Mouse (Mus musculus): Measurements from ENCODE around the gene Gata1. TPM values are rescaled to one million over a fixed set of nuclear protein-coding genes. Genes with fewer than 3 reads are reported as not detected.

The Gata1 gene
- total and polyA plus RNA-seq, 3 experiments: 128 to 496 (median 385) TPM

GRCm38 (mm10) chrX:7967596-7968201, 10.2 kb downstream of the Gata1 start:
- peaks cover 52% of the 10 kb centered on the region for H3K79me2 ChIP-seq (ENCODE audit: control insufficient read depth, insufficient read depth, low read length, poor library complexity)
- H3K27ac ChIP-seq (ENCODE audit: control insufficient read depth, low read depth, low read length): peak overlapping the region; percentile 98
- no peaks in the 10 kb centered on the region for H3K9me3 ChIP-seq (replicated peaks; ENCODE audit: insufficient read depth, low read length)
- H3K9ac ChIP-seq (ENCODE audit: control insufficient read depth, low read depth, low read length, poor library complexity, severe bottlenecking): peak overlapping the region; percentile 84
- H3K27me3 ChIP-seq (ENCODE audit: control insufficient read depth in 1 of 2, insufficient read depth in 2 of 2, low read length in 2 of 2): no peaks in the 10 kb centered on the region
- peak overlapping the region; percentile 66 to 97 for H3K4me3 ChIP-seq (ENCODE audit: control insufficient read depth in 1 of 2, insufficient read depth in 1 of 2, low read depth in 2 of 2, low read length in 2 of 2)
- H3K4me1 ChIP-seq (ENCODE audit: control insufficient read depth in 1 of 2, insufficient read depth in 2 of 2, low read length in 2 of 2): peaks cover 29 to 53% of the 10 kb centered on the region in 2 experiments
- DNase-seq (ENCODE audit: low read depth, low spot score): peak; percentile 94
- peaks cover 0 to 52% of the 10 kb centered on the region in 2 experiments; a peak in 3 of 4 replicates for H3K36me3 ChIP-seq (ENCODE audit: control insufficient read depth in 1 of 2, insufficient read depth in 2 of 2, low read length in 2 of 2)
- TF ChIP-seq TBP (IDR thresholded peaks at IDR 0.05; ENCODE audit: low read depth, low read length): peak; percentile 85
- TF ChIP-seq CTCF (IDR thresholded peaks at IDR 0.05 in 2 of 3, conservative IDR thresholded peaks at IDR 0.05 in 1 of 3; ENCODE audit: control insufficient read depth in 1 of 3, insufficient read depth in 1 of 3, low read depth in 2 of 3, low read length in 3 of 3, poor library complexity in 1 of 3, severe bottlenecking in 1 of 3): no peak
- TF ChIP-seq POLR2AphosphoS5 (IDR thresholded peaks at IDR 0.05; ENCODE audit: borderline replicate concordance, low read depth, low read length): peak; percentile 66; the same call in 1 of the 2 replicates
- peak in 1 of 2 experiments; percentile 87; a peak in 2 of 4 replicates for TF ChIP-seq POLR2A (IDR thresholded peaks at IDR 0.05; ENCODE audit: control insufficient read depth in 1 of 2, insufficient read depth in 1 of 2, low read depth in 1 of 2, low read length in 2 of 2, poor library complexity in 1 of 2)
- no peak for TF ChIP-seq RCOR1 (IDR thresholded peaks at IDR 0.05; ENCODE audit: low read depth, low read length)
- no peak for TF ChIP-seq NELFE (IDR thresholded peaks at IDR 0.05; ENCODE audit: low read depth, low read length)

- H3K4me3 ChIP-seq (ENCODE audit: control insufficient read depth in 1 of 2, insufficient read depth in 1 of 2, low read depth in 2 of 2, low read length in 2 of 2): peak overlapping the region; percentile 66 to 97
- no peaks in the 10 kb centered on the region for H3K9me3 ChIP-seq (replicated peaks; ENCODE audit: insufficient read depth, low read length)
- peak overlapping the region; percentile 84 for H3K9ac ChIP-seq (ENCODE audit: control insufficient read depth, low read depth, low read length, poor library complexity, severe bottlenecking)
- H3K36me3 ChIP-seq (ENCODE audit: control insufficient read depth in 1 of 2, insufficient read depth in 2 of 2, low read length in 2 of 2): peaks cover 4 to 47% of the 10 kb centered on the region in 2 experiments
- peaks cover 53% of the 10 kb centered on the region for H3K79me2 ChIP-seq (ENCODE audit: control insufficient read depth, insufficient read depth, low read length, poor library complexity)
- peak; percentile 36 for TF ChIP-seq TAL1 (IDR thresholded peaks at IDR 0.05; ENCODE audit: low read length)
- TF ChIP-seq SIN3A (IDR thresholded peaks at IDR 0.05; ENCODE audit: low read length): no peak
- no peak for TF ChIP-seq MAFK (IDR thresholded peaks at IDR 0.05; ENCODE audit: borderline replicate concordance, low read depth, low read length)
- peak in 1 of 2 experiments; percentile 68; a peak in 1 of 4 replicates for TF ChIP-seq POLR2A (IDR thresholded peaks at IDR 0.05; ENCODE audit: control insufficient read depth in 1 of 2, insufficient read depth in 1 of 2, low read depth in 1 of 2, low read length in 2 of 2, poor library complexity in 1 of 2)
- TF ChIP-seq MAZ (IDR thresholded peaks at IDR 0.05; ENCODE audit: low read depth, low read length): no peak
- TF ChIP-seq KAT2A (conservative IDR thresholded peaks at IDR 0.05; ENCODE audit: low read depth, low read length): no peak
- peak; percentile 94 for TF ChIP-seq GATA1 (IDR thresholded peaks at IDR 0.05; ENCODE audit: low read depth, low read length)
- TF ChIP-seq ETS1 (IDR thresholded peaks at IDR 0.05; ENCODE audit: low read depth, low read length): no peak
- TF ChIP-seq MXI1 (IDR thresholded peaks at IDR 0.05; ENCODE audit: low read depth, low read length): no peak
- no peak for TF ChIP-seq USF2 (IDR thresholded peaks at IDR 0.05; ENCODE audit: borderline replicate concordance in 1 of 2, insufficient read depth in 1 of 2, low read depth in 1 of 2, low read length in 2 of 2)
- peak; percentile 10; the same call in 1 of the 2 replicates for TF ChIP-seq TBP (IDR thresholded peaks at IDR 0.05; ENCODE audit: low read depth, low read length)
- peak; percentile 75 for DNase-seq (ENCODE audit: low read depth, low spot score)
- H3K27me3 ChIP-seq (ENCODE audit: control insufficient read depth in 1 of 2, insufficient read depth in 2 of 2, low read length in 2 of 2): no peaks in the 10 kb centered on the region
- peak overlapping the region; percentile 96 for H3K27ac ChIP-seq (ENCODE audit: control insufficient read depth, low read depth, low read length)
- peaks cover 20 to 47% of the 10 kb centered on the region in 2 experiments for H3K4me1 ChIP-seq (ENCODE audit: control insufficient read depth in 1 of 2, insufficient read depth in 2 of 2, low read length in 2 of 2)
These were observed 11.7 kb downstream of the Gata1 start for GRCm38 (mm10) chrX:7966161-7966560.

All from MEL (cell line).